7 mouse cellular contexts compared by ENCODE assay signal in genomic region chr6:118478957-118479708, GRCm38 (mm10). TPM values are rescaled to one million over a fixed set of nuclear protein-coding genes. Genes with fewer than 3 reads are reported as not detected.
DNase-seq lines count a peak whose midpoint lies in the region; ATAC-seq and TF ChIP-seq lines count a peak whose summit lies in the region.

Gene Zfp9, minus strand, starts transcription at chr6:118479320.

- H3K4me3 ChIP-seq in bone marrow macrophage, adult 2 months (ENCODE audit: insufficient read depth, low read length), result peak within 1 kb of the TSS; percentile 66
- peak within 1 kb of the TSS; percentile 65 for H3K4me3 ChIP-seq in embryonic facial prominence, embryonic 12.5 days
- peak within 1 kb of the TSS; percentile 72 for H3K4me3 ChIP-seq in limb, embryonic 13.5 days
- H3K4me3 ChIP-seq in midbrain, embryonic 14.5 days (replicated peaks; ENCODE audit: low read depth, low read length), result peak within 1 kb of the TSS; percentile 54
- H3K4me3 ChIP-seq in stomach, embryonic 14.5 days (ENCODE audit: low read depth, low read length), result peak within 1 kb of the TSS; percentile 62

- H3K9ac ChIP-seq in embryonic facial prominence, embryonic 12.5 days, result peak within 1 kb of the TSS; percentile 81
- H3K9ac ChIP-seq in limb, embryonic 13.5 days, result peak within 1 kb of the TSS; percentile 89
- H3K9ac ChIP-seq in midbrain, embryonic 14.5 days (replicated peaks; ENCODE audit: low read length), result peak within 1 kb of the TSS; percentile 80
- peak within 1 kb of the TSS; percentile 77 for H3K9ac ChIP-seq in stomach, embryonic 14.5 days (replicated peaks; ENCODE audit: low read depth, low read length)

- no peak within 1 kb of the TSS for H3K27ac ChIP-seq in bone marrow macrophage, adult 2 months (ENCODE audit: insufficient read depth, low read depth, low read length)
- peak within 1 kb of the TSS; percentile 87 for H3K27ac ChIP-seq in embryonic facial prominence, embryonic 12.5 days
- H3K27ac ChIP-seq in limb, embryonic 13.5 days, result peak within 1 kb of the TSS; percentile 91
- peak within 1 kb of the TSS; percentile 87 for H3K27ac ChIP-seq in midbrain, embryonic 14.5 days (replicated peaks; ENCODE audit: low read depth, low read length)
- H3K27ac ChIP-seq in stomach, embryonic 14.5 days (ENCODE audit: low read length), result peak within 1 kb of the TSS; percentile 85

- peak; percentile 76 for DNase-seq in heart, adult 8-10 months (ENCODE audit: low spot score)
- peak; percentile 45 for DNase-seq in kidney, adult 9 months
- peak; percentile 88 for DNase-seq in midbrain, embryonic 14.5 days

- peaks cover 5% of the 10 kb centered on the region for H3K4me1 ChIP-seq in bone marrow macrophage, adult 2 months (ENCODE audit: control insufficient read depth, insufficient read depth, low read length)
- H3K4me1 ChIP-seq in embryonic facial prominence, embryonic 12.5 days, result peaks cover 16% of the 10 kb centered on the region
- peaks cover 15% of the 10 kb centered on the region for H3K4me1 ChIP-seq in limb, embryonic 13.5 days
- H3K4me1 ChIP-seq in midbrain, embryonic 14.5 days (ENCODE audit: control insufficient read depth, insufficient read depth, low read length), result peaks cover 16% of the 10 kb centered on the region
- H3K4me1 ChIP-seq in stomach, embryonic 14.5 days (ENCODE audit: control insufficient read depth, insufficient read depth, low read length), result 0 out of 2 replicates have a peak, but pooled peaks cover 6% of the 10 kb centered on the region

- H3K27me3 ChIP-seq in embryonic facial prominence, embryonic 12.5 days, result peaks cover 6% of the 10 kb centered on the region; the same call in 1 of the 2 replicates
- no peaks in the 10 kb centered on the region for H3K27me3 ChIP-seq in limb, embryonic 13.5 days
- peaks cover 17% of the 10 kb centered on the region for H3K27me3 ChIP-seq in midbrain, embryonic 14.5 days (ENCODE audit: control insufficient read depth, insufficient read depth, low read length)
- no peaks in the 10 kb centered on the region for H3K27me3 ChIP-seq in stomach, embryonic 14.5 days (ENCODE audit: control insufficient read depth, insufficient read depth, low read length)

- WGBS in embryonic facial prominence, embryonic 12.5 days, result under 1% methylated on average over 47 of the region's 57 CpGs
- WGBS in limb, embryonic 13.5 days, result under 1% methylated on average over 47 of the region's 57 CpGs
- WGBS in midbrain, embryonic 14.5 days, result under 1% methylated on average over 51 of the region's 57 CpGs
- WGBS in stomach, embryonic 14.5 days, result under 1% methylated on average over 43 of the region's 57 CpGs

- H3K9me3 ChIP-seq in embryonic facial prominence, embryonic 12.5 days, result no peaks in the 10 kb centered on the region
- no peaks in the 10 kb centered on the region for H3K9me3 ChIP-seq in limb, embryonic 13.5 days
- H3K9me3 ChIP-seq in midbrain, embryonic 14.5 days (ENCODE audit: control insufficient read depth, low read length), result no peaks in the 10 kb centered on the region
- H3K9me3 ChIP-seq in stomach, embryonic 14.5 days (ENCODE audit: control insufficient read depth, low read depth, low read length), result no peaks in the 10 kb centered on the region

- no peak for TF ChIP-seq POLR2A in bone marrow macrophage, adult 2 months (IDR thresholded peaks at IDR 0.05; ENCODE audit: borderline replicate concordance, low read depth, low read length)

- peak within 1 kb of the TSS; percentile 65 for H3K4me2 ChIP-seq in embryonic facial prominence, embryonic 12.5 days (replicated peaks)
- H3K4me2 ChIP-seq in limb, embryonic 13.5 days (replicated peaks), result peak within 1 kb of the TSS; percentile 75
- H3K4me2 ChIP-seq in midbrain, embryonic 14.5 days (ENCODE audit: low read length), result peak within 1 kb of the TSS; percentile 76
- H3K4me2 ChIP-seq in stomach, embryonic 14.5 days (replicated peaks; ENCODE audit: low read depth, low read length), result peak within 1 kb of the TSS; percentile 63

- H3K36me3 ChIP-seq in embryonic facial prominence, embryonic 12.5 days, result peaks cover 12% of the 10 kb centered on the region
- peaks cover 23% of the 10 kb centered on the region for H3K36me3 ChIP-seq in limb, embryonic 13.5 days
- H3K36me3 ChIP-seq in midbrain, embryonic 14.5 days (ENCODE audit: control insufficient read depth, insufficient read depth, low read length), result peaks cover 11% of the 10 kb centered on the region; the same call in 1 of the 2 replicates
- H3K36me3 ChIP-seq in stomach, embryonic 14.5 days (ENCODE audit: control insufficient read depth, insufficient read depth, low read length), result peaks cover 4% of the 10 kb centered on the region; the same call in 1 of the 2 replicates

- ATAC-seq in embryonic facial prominence, embryonic 12.5 days (ENCODE audit: insufficient number of reproducible peaks, insufficient read depth, low FRiP score, low TSS enrichment), result peak; percentile 83
- ATAC-seq in limb, embryonic 13.5 days (ENCODE audit: low FRiP score, low read depth), result peak; percentile 90
- peak; percentile 92 for ATAC-seq in midbrain, embryonic 14.5 days (ENCODE audit: low FRiP score, low TSS enrichment)
- peak; percentile 88 for ATAC-seq in stomach, embryonic 14.5 days (ENCODE audit: insufficient number of reproducible peaks, insufficient read depth, low FRiP score, low read depth)

- no peak for TF ChIP-seq CTCF in bone marrow macrophage, adult 2 months (IDR thresholded peaks at IDR 0.05; ENCODE audit: low read depth, low read length)

RNA-seq across cellular contexts. Expression of gene Zfp9, which starts in this region (rescaled TPM):
- polyA plus RNA-seq in bone marrow macrophage, adult 2 months (2012; ENCODE audit: insufficient read depth, insufficient read length, missing spikeins), result 0.42 and 0.47 TPM in 2 replicates
- 15.2 and 15.8 TPM in 2 replicates for polyA plus RNA-seq in embryonic facial prominence, embryonic 12.5 days (2016; fragmentation: Nextera tagmentation; extraction: Ambion mirVana)
- total RNA-seq in heart, adult 8-10 months (2022), result 1 to 10 TPM; 5.1 to 5.6 (median 5.2) TPM
- 17.8 and 19.1 TPM in 2 replicates for polyA plus RNA-seq in limb, embryonic 13.5 days (2015; fragmentation: Nextera tagmentation; extraction: Ambion mirVana)
- 12.9 and 15.6 TPM in 2 replicates for polyA plus RNA-seq in midbrain, embryonic 14.5 days (2014; fragmentation: Nextera tagmentation; extraction: Ambion mirVana)
- 12.2 and 12.4 TPM in 2 replicates for polyA plus RNA-seq in stomach, embryonic 14.5 days (2014; fragmentation: Nextera tagmentation; extraction: Ambion mirVana)
